Mouse (Mus musculus): ENCODE results near the gene Katna1. TPM values are rescaled to one million over a fixed set of nuclear protein-coding genes. Genes with fewer than 3 reads are reported as not detected.
A peak's percentile ranks its signal among the peaks of the same experiment; 100 is the strongest.

Katna1 gene
- polyA plus RNA-seq (2015; fragmentation: Nextera tagmentation; extraction: Ambion mirVana), result 46.0 and 49.4 TPM in 2 replicates

DNA sequence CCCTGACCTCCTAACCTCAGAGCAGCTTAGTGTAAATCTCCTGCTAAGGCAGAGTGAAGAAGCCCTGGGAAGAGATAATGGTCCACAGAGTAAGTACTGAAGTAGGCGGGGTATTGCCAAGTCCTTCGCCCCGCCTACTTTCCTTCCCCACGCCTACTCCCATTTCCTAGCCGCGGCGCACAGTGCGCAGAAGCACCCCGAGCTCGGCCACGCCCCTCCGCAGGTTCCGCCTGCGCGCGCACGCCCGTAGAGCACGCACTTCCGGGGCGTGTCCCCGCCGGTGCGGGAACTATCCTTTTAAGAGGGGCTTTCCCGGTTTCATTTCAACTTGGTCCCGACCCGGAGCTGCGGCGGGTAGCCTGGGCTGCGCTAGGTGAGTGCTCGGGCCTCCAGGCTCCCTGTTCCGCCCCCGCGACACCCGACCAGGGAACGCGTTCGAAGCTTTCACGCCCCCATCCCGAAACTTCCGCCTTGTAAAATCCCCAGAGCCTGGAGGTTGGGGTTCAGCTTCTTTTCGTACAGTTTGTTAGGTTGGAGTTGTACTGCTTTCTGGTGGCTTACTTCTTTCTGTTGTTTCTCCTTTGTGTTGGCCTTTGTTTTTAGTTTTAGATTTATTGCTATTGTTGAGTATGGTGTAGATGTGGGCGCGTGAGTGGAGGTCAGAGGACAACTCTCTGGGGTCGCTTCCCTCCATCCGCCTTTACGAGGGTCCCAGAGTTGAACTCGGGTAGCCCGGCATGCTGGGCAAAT lies at the start of gene Katna1:
Gene Katna1 (plus strand): TSS at position 250 of the 750 bp plus-strand sequence.
- peak within 1 kb of the TSS; percentile 68; the same call in 1 of the 2 replicates for H3K27ac ChIP-seq
- peak; percentile 99 for DNase-seq (ENCODE audit: low spot score)
- H3K27me3 ChIP-seq (ENCODE audit: insufficient read depth, low read length), result no peaks in the 10 kb centered on the region
- no peaks in the 10 kb centered on the region for H3K9me3 ChIP-seq (replicated peaks; ENCODE audit: low read length)
- peak within 1 kb of the TSS; percentile 70 for H3K9ac ChIP-seq (ENCODE audit: low read depth, low read length)
- peak; percentile 99 for ATAC-seq (replicated peaks; ENCODE audit: low FRiP score, low read depth)
- H3K36me3 ChIP-seq (ENCODE audit: insufficient read depth, low read length), result no peaks in the 10 kb centered on the region
- peak within 1 kb of the TSS; percentile 75 for H3K4me3 ChIP-seq (replicated peaks; ENCODE audit: low read depth, low read length)
- peaks cover 3% of the 10 kb centered on the region; the same call in 1 of the 2 replicates for H3K4me1 ChIP-seq (replicated peaks; ENCODE audit: insufficient read depth, low read length)
- H3K4me2 ChIP-seq (ENCODE audit: low read length), result peak within 1 kb of the TSS; percentile 55
- under 1% methylated on average over 49 of the region's 49 CpGs for WGBS
- no peak for TF ChIP-seq CTCF (IDR thresholded peaks at IDR 0.05; ENCODE audit: low read depth)

DNA sequence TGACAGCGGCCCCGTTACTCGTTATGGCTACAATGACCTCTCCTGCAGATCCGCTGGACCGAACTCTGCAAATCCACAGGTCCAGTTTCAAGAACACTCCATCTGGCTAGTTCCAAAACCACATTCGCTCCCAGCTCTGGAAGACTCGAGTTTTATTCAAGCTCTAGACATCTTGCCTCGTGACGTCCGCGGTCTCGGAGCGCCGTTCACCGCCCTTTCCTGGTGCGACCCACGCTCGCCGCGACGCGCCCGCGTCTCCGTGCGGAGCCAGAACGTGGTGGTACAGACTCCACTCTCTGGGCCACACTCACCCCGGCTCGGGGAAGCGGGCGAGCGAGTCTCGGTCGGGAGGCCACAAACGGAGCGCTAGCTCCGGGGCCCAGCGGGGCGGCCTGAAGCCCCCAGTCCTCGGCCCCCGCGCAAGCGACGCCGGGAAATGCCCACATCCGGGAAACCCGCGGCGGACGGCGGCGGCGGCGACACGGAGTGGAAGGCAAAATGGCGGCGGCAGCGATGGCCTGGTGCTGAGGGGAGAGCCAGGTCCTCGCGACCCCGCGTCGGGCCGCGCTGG lies 45.0 kb upstream of the Katna1 start, which contains the start of the genes Pcmt1 and Lats1:
Gene Pcmt1 (minus strand): TSS at position 406 of the 571 bp plus-strand sequence.
Gene Lats1 (plus strand): TSS at position 484 of the 571 bp plus-strand sequence.
- H3K27ac ChIP-seq, result peak within 1 kb of the TSS; percentile 99
- no peaks in the 10 kb centered on the region for H3K9me3 ChIP-seq (replicated peaks; ENCODE audit: low read length)
- 0 out of 2 replicates have a peak, but pooled peaks cover 13% of the 10 kb centered on the region for H3K36me3 ChIP-seq (ENCODE audit: insufficient read depth, low read length)
- TF ChIP-seq CTCF (IDR thresholded peaks at IDR 0.05; ENCODE audit: low read depth), result no peak
- no peaks in the 10 kb centered on the region for H3K27me3 ChIP-seq (ENCODE audit: insufficient read depth, low read length)
- under 1% methylated on average over 65 of the region's 65 CpGs for WGBS
- H3K9ac ChIP-seq (ENCODE audit: low read depth, low read length), result peak within 1 kb of the TSS; percentile 99
- peak; percentile 84 for ATAC-seq (replicated peaks; ENCODE audit: low FRiP score, low read depth)
- peak within 1 kb of the TSS; percentile 94 for H3K4me3 ChIP-seq (replicated peaks; ENCODE audit: low read depth, low read length)
- peaks cover 11% of the 10 kb centered on the region for H3K4me1 ChIP-seq (replicated peaks; ENCODE audit: insufficient read depth, low read length)
- peak; percentile 90 for DNase-seq (ENCODE audit: low spot score)
- H3K4me2 ChIP-seq (ENCODE audit: low read length), result peak within 1 kb of the TSS; percentile 61

DNA sequence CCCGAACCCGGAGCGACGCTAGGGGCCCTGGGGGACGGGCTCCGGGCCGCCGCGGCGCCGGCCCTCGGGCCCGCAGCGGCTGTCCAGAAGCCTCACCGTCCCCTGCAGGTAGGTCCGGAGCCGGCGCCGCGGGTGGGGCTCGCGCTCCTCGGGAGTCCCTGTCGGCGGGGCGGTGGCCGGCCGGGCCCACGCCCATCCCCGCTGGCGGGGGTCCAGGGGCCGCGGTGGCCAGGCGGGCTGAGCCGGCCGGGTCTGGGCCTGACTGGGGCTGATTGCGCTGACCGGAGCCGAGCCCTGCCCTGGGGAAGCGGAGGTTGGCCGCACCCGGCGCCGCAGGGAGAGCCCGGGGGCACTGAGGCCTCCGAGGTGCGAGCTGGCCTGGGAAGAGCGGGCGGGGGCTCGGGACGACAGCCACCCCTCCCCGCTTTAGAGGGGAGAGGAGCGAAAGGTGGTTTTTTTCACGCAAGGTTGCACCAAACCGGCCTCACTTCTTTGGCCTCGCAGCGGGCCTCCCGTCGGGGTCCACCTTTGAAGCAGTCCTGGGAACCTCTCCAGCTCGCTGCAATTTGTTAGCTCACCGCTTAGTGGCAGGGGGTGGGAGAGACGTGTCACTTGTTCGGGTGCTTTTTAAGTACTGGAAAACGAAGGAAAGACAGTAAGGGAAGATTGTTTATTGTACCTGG lies 44.3 kb upstream of the Katna1 start:
- peak; percentile 96 for ATAC-seq (replicated peaks; ENCODE audit: low FRiP score, low read depth)
- H3K4me2 ChIP-seq (ENCODE audit: low read length), result peak overlapping the region; percentile 61
- no peaks in the 10 kb centered on the region for H3K27me3 ChIP-seq (ENCODE audit: insufficient read depth, low read length)
- 0 out of 2 replicates have a peak, but pooled peaks cover 8% of the 10 kb centered on the region for H3K36me3 ChIP-seq (ENCODE audit: insufficient read depth, low read length)
- WGBS, result under 1% methylated on average over 60 of the region's 64 CpGs
- peak; percentile 91 for DNase-seq (ENCODE audit: low spot score)
- peak overlapping the region; percentile 99 for H3K27ac ChIP-seq
- peak overlapping the region; percentile 99 for H3K9ac ChIP-seq (ENCODE audit: low read depth, low read length)
- H3K9me3 ChIP-seq (replicated peaks; ENCODE audit: low read length), result no peaks in the 10 kb centered on the region
- peak overlapping the region; percentile 94 for H3K4me3 ChIP-seq (replicated peaks; ENCODE audit: low read depth, low read length)
- H3K4me1 ChIP-seq (replicated peaks; ENCODE audit: insufficient read depth, low read length), result peaks cover 11% of the 10 kb centered on the region
- peak; percentile 47; the same call in 1 of the 2 replicates for TF ChIP-seq CTCF (IDR thresholded peaks at IDR 0.05; ENCODE audit: low read depth)

DNA sequence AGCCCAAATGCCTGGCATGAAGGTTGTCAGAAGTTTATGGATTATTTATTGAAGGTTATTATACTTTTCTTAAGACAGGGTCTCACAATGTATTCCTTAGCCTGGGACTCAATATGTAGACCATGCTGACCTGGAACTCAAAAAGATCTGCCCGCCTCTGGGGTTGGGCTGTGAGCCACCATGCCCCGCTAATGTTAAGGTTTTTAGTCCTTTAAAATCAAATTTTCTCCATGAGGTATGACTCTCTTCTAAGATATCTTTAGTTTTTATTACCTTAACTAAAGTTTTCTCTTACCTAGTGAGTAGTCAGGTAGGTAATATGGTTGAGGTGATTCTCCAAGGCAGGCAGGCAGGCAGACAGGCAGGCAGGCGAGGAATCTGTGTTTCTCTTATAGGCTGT lies 43.6 kb upstream of the Katna1 start:
- no peak for TF ChIP-seq CTCF (IDR thresholded peaks at IDR 0.05; ENCODE audit: low read depth)
- Histone ChIP-seq H3K9ac (ENCODE audit: low read depth, low read length) (peak overlapping the region; percentile 99; the same call in 1 of the 2 replicates), H3K36me3 (ENCODE audit: insufficient read depth, low read length) (0 out of 2 replicates have a peak, but pooled peaks cover 11% of the 10 kb centered on the region), H3K9me3 (replicated peaks; ENCODE audit: low read length) (no peaks in the 10 kb centered on the region), H3K4me1 (replicated peaks; ENCODE audit: insufficient read depth, low read length) (peaks cover 11% of the 10 kb centered on the region), H3K4me2 (ENCODE audit: low read length) (peak overlapping the region; percentile 61), H3K27me3 (ENCODE audit: insufficient read depth, low read length) (no peaks in the 10 kb centered on the region), H3K27ac (0 out of 2 replicates have a peak overlapping the region, but pooled peaks have one; percentile 99), H3K4me3 (replicated peaks; ENCODE audit: low read depth, low read length) (peak overlapping the region; percentile 94)
- 37% methylated on average over 3 of the region's 3 CpGs for WGBS
- DNase-seq (ENCODE audit: low spot score) (no peak), ATAC-seq (replicated peaks; ENCODE audit: low FRiP score, low read depth) (no peak)

DNA sequence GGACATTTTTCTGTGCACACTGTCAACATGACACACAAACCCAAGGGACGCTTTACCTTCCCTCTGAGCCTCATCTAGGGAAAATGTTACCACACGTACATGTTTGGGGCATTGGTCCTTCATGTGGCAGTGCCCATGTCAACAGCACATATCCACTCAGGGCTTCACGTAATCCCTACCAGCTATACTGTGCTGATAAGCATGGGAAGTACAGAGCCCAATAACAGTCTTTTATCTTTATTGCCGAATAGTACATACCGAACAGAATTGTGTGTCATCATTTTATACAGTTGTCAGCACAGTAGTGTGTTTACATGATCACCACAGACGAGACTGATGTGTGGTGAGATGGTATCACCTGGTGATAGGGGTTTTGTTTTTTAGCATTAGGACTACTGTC lies 38.9 kb upstream of the Katna1 start:
- H3K4me3 ChIP-seq (replicated peaks; ENCODE audit: low read depth, low read length), result no peak overlapping the region
- DNase-seq (ENCODE audit: low spot score), result no peak
- peaks cover 4% of the 10 kb centered on the region; the same call in 1 of the 2 replicates for H3K4me1 ChIP-seq (replicated peaks; ENCODE audit: insufficient read depth, low read length)
- H3K4me2 ChIP-seq (ENCODE audit: low read length), result no peak overlapping the region
- ATAC-seq (replicated peaks; ENCODE audit: low FRiP score, low read depth), result no peak
- H3K27me3 ChIP-seq (ENCODE audit: insufficient read depth, low read length), result no peaks in the 10 kb centered on the region
- no peaks in the 10 kb centered on the region for H3K9me3 ChIP-seq (replicated peaks; ENCODE audit: low read length)
- no peak for TF ChIP-seq CTCF (IDR thresholded peaks at IDR 0.05; ENCODE audit: low read depth)
- 93% methylated on average over 6 of the region's 6 CpGs for WGBS
- no peak overlapping the region for H3K9ac ChIP-seq (ENCODE audit: low read depth, low read length)
- H3K36me3 ChIP-seq (ENCODE audit: insufficient read depth, low read length), result peaks cover 12% of the 10 kb centered on the region; the same call in 1 of the 2 replicates
- no peak overlapping the region for H3K27ac ChIP-seq

GRCm38 (mm10) chr10:7695286-7695685 lies 30.5 kb upstream of the Katna1 start:
- H3K9me3 ChIP-seq (replicated peaks; ENCODE audit: low read length), result no peaks in the 10 kb centered on the region
- no peak overlapping the region for H3K27ac ChIP-seq
- no peak overlapping the region for H3K9ac ChIP-seq (ENCODE audit: low read depth, low read length)
- H3K36me3 ChIP-seq (ENCODE audit: insufficient read depth, low read length), result peaks cover 49% of the 10 kb centered on the region
- no peak overlapping the region for H3K4me2 ChIP-seq (ENCODE audit: low read length)
- TF ChIP-seq CTCF (IDR thresholded peaks at IDR 0.05; ENCODE audit: low read depth), result peak; percentile 13; the same call in 1 of the 2 replicates
- ATAC-seq (replicated peaks; ENCODE audit: low FRiP score, low read depth) (no peak), DNase-seq (ENCODE audit: low spot score) (no peak)
- H3K4me3 ChIP-seq (replicated peaks; ENCODE audit: low read depth, low read length), result no peak overlapping the region
- no peaks in the 10 kb centered on the region for H3K4me1 ChIP-seq (replicated peaks; ENCODE audit: insufficient read depth, low read length)
- H3K27me3 ChIP-seq (ENCODE audit: insufficient read depth, low read length), result no peaks in the 10 kb centered on the region

Measured in kidney, postnatal 0 days (tissue).